Mouse (Mus musculus): Measurements from ENCODE around the gene Dnajc27.

DNA sequence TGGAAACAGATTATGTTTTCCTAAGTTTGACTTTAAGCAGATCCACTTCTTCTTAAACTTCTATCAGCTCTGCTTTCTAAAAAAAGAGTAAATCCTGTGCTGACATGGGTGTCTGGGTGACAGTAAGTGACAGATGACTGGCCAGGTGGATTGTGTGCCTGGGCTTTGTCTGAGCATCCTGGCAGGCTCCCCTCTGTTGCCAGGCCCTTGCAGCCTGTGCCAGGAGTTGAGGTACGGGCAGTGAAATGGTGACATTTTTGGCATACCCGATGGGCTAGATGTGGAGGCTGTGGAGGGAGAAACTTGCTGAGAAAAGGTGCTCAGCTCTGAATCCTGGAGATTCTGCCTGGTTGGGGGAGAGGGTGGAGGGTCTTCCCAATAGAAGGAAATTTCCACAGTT, 75.1 kb downstream of the Dnajc27 start:
- no peak for TF ChIP-seq CTCF (conservative IDR thresholded peaks at IDR 0.05; ENCODE audit: low read length)
- TF ChIP-seq NANOG (IDR thresholded peaks at IDR 0.05; ENCODE audit: borderline replicate concordance, low read length), result no peak
